Mouse (Mus musculus) bone marrow, adult 2 months (tissue): ENCODE measurements around the gene Cdk17.

ENCODE experiments used
- CTCF ChIP-seq: fragments of 200-500 bp; IDR thresholded peaks from 2 replicates; pipeline ENCODE4 v1.5.1; 2011; ENCODE audit warnings: low read length, control low read depth; ENCODE audit not compliant: control insufficient read depth, insufficient read depth
- POLR2A ChIP-seq: fragments of 200-500 bp; IDR thresholded peaks from 2 replicates; pipeline ENCODE4 v1.6.1; 2011; ENCODE audit warnings: low read depth, mild to moderate bottlenecking, control low read depth, low read length, borderline replicate concordance; ENCODE audit not compliant: control insufficient read depth

DNA sequence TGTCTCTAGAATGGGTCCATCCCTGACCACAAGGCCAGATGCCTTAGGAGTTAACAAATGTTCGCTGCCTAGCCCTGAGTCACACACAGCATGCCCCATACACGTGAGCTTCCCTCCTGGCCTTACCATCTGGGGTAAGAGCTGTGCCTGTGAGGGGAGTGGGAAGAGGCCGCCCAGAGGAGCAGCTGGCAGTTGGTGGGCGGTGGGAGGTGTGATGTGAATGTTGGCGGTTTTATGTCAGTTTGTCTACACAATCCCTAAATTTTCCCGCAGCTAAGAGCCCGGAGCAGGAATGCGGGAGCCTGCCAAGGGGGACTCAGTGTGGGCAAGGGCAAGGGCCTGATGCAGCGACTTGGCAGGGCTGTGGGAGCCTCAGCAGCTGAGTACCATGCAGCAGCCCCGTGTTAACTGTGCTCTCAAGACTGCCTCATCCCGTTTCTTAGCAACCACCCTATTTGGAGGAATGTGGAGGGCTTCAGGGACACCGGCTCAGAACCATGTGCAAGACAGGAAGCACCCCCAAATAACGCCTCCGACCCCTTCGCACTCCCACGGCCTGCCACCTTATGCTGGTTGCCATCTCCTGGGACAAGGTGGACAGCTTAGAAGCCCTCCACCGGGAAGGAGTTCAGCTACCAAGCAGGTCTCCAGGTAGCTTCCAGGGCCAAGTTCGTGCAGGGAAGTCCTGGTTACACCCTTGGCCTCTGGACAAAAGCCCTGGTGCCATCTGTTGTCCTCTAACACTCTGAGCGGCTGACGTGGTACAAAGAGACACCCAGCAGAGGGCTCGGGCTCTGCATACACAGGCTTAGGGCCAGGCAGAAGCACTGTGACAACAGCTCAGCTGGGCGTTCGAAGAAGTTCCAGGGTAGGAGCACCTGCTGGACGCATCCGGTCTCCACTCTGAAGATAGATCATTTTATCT, 114.8 kb downstream of the Cdk17 start:
- TF ChIP-seq CTCF (no peak), POLR2A (0 out of 2 replicates have a peak, but pooled peaks have one; percentile 17)
